Mouse (Mus musculus) spleen, postnatal 4 days (tissue): ENCODE measurements around the gene Olfr625-ps1.
"Not testable (repeated sequence)": the region's sequence is repeated elsewhere in the genome, so short reads cannot be mapped to it uniquely, and the experiment has no call there.

ENCODE experiments used
- DNase-seq, 2 experiments: peaks; one replicate each; pipeline ENCODE4 v3.0.0; 2022; ENCODE audit warnings: low spot score in 2 of 2

The Olfr625-ps1 gene

DNA sequence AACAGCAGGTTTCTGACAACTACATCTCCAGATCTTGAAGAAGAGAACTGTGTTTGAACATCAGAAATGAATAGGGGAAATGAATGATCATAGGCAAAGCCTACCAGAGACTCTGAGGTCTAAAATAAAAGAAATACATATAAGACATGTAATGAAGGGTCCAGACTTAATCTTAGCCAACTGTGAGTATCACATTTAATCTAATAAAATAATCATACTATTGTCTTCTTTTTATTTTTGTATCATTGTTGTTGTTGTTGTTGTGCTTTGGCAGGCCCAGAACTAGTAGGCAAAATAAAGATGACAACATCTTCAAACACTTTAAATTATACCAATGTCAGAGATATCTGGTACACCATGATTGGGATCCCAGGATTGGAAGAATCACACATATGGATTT, at the start of gene Olfr625-ps1:
Olfr625-ps1 (plus strand) TSS at position 301 of the 400 bp plus-strand sequence.
- no peak for DNase-seq

DNA sequence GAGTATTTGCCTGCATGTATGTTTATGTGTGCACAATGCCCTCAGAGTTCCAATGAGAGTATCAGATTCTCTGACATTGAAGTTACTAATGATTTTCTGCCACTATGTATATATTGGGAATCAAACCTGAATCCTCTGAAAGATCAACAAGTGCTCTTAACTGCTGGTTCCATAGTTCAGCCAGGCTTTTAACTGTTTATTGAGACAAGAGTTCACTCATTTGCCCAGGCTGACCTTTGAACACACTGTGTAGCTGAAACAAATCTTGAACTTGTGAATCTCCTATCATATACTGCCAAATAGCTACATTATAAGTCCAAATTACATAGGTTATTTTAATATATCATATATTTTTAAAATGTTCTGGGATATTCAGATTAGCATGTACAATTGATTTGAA, 45.7 kb upstream of the Olfr625-ps1 start:
- no peak for DNase-seq

DNA sequence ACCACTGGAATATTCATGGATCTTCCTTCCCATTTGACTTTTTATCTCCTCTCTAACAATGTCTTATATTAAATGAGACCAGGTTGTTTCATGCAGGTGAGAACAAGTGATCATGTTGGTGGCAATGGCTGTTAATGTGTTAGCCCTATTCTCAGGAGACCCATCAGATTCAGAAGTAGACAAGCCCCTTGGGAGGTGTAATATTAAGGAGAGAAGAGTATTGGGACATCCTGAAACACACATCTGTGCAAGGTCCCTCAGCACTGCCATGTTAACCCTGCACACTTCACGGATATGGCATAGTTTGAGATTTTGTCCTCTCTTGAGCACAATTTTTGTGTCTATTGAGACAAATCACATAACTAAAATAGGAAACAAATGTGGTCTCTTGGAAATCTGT, 39.9 kb upstream of the Olfr625-ps1 start, which contains the start of gene Olfr622:
Olfr622 (minus strand) TSS at position 101 of the 400 bp plus-strand sequence.
- DNase-seq, result no peak

DNA sequence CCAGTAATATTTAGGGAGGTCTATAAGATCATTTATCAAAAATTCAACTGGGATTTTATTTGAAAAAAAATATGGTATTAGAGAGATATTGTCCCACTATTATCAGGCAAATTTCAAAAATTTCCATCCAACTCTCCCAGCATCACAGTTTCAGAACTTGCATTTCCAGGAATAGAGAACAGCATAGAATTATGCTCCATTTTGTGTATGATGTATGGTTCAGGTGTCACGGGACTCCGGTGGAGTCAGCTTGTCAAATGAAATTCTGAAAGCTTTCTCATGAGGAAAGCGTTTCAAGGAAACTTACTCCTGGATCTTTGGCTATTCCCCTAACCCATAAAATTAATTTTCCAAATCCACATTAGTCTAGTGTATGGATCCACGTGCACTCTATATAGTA, 38.5 kb upstream of the Olfr625-ps1 start:
- no peak for DNase-seq

DNA sequence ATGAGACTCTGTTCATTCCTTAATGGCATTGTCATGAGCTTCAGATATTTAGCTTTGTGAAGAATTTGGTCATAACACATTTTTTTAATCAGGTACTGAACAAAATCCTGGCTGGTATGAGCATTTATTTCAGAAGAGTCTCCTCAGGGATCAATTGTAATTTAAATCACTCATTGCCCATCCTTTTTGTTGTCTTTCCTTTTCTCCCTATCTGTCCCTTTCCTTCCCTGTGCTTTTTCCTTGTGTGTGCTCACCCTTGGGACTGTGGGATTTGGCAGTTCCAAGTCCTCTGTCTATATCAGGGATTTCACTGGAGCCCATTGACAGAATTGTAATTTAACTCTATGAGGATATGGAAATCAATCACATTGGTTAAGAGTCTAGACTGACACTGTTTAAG, 18.9 kb upstream of the Olfr625-ps1 start, which contains the start of gene Olfr623:
Olfr623 (minus strand) TSS at position 101 of the 400 bp plus-strand sequence.
- DNase-seq, result no peak

DNA sequence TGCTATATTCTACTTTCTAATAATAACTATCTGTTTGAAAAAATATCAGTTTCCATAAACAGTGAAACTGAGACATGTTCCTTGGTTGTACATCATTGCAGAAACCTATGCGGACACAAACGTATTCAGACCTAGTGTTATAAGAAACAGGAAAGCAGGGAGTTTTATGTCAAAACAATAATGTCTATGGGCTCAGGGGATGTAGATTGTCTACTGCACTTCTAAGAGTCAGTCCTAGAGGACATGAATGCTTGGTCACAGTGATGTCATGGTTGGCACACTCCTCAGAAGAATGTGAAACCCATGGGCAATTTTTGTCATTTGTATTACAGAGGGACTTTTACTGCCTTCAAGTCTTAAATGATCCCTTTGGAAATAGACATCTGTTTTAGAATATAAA, 11.4 kb upstream of the Olfr625-ps1 start, which contains the start of gene Olfr624:
Olfr624 (minus strand) TSS at position 101 of the 400 bp plus-strand sequence.
- DNase-seq, result no peak

DNA sequence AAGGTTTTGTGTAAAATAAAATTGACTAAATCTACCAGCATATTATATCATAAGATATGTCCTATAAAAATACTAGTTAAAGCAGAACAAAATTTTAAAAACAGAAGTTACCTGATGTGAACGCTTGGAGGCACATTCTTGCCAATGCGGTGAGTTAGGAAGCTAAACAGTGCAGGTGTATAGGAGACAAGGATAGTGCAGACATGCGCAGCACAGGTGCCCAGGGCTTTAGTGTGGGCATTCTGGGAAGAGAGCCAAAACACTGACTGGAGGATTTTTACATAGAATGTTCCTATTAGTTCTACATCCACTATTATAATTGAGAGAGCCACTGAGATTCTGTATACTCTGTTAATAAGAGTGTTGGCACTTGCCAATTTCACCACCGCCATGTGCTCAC, 16.9 kb downstream of the Olfr625-ps1 start:
- no peak for DNase-seq

DNA sequence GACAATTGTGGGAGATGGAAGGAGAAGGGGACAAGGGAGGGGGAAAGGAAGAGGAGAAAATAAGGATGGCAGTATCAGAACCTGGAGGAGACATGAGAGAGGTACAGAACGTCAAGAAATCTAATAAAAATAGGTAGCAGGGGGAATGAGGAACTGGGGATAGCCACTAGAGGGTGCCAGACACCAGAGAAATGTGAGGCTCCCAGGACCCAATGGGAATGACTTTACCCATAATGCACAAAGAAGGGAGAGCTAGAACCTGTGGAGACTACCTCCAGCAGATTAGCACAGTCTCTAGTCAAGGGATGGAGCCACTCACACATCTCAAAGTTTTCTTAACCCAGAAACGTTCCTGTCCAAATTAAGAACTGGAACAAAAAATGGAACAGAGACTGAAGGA, 29.5 kb downstream of the Olfr625-ps1 start:
- peak; percentile 16 to 56 for DNase-seq

DNA sequence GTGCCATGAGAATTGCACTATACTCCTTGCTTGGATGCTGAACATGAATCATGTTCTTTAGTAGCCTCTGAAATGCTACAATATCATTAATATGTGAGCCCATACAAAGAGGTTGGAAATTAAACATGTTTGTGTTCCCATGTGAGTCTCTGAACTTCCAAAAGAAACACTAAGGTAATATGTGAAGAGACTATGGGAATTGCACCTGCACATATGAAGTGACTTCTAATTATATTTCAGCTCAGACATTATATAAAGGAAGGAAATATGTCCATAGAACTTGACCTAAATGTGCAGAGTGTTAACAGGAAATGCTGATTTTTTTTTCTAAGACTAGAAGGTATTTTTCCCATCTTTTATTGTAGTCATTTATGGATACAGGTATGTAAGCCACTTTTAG, 31.9 kb downstream of the Olfr625-ps1 start, which contains the start of gene Olfr243:
Olfr243 (plus strand) TSS at position 301 of the 400 bp plus-strand sequence.
- DNase-seq, result no peak

DNA sequence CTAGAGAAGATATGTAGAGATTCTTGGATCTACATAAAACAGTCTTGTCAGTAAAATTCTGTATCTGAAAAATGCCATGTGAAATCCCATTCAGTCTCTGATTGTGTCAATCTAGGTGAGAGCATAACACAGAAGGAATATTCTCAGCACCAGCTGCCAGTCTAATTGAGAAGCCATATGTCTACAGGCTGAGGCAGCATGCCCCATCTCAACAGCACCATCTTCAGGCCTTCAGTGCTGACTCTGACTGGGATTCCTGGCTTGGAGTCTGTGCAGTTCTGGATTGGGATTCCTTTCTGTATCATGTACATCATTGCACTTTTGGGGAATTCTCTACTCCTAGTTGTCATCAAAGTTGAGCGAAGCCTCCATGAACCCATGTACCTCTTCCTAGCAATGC, 33.9 kb downstream of the Olfr625-ps1 start:
- not testable (repeated sequence) for DNase-seq

DNA sequence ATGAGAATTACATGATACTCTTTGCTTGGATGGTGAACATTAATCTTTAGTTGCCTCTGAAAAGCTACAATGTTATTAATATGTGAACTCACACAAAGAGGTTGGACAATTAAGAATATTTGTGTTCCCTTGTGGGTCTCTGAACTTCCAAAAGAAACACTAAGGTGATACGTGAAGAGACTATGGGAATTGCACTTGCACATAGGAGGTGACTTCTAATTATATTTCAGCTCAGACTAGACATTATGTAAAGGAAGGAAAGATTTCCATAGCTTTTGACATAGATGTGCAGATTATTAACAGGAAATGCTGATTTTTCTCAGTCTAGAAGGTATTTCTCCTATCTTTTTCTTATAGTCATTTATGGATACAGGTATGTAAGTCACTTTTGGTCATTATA, 47.6 kb downstream of the Olfr625-ps1 start, which contains the start of gene Olfr628:
Olfr628 (plus strand) TSS at position 301 of the 400 bp plus-strand sequence.
- no peak for DNase-seq
